Mouse (Mus musculus): ENCODE results near the gene Tnrc6b. TPM values are rescaled to one million over a fixed set of nuclear protein-coding genes. Genes with fewer than 3 reads are reported as not detected.
A peak's percentile ranks its signal among the peaks of the same experiment; 100 is the strongest.

The Tnrc6b gene
- total and polyA plus RNA-seq, 3 experiments, result 7.8 to 13.9 (median 8.0) TPM

DNA sequence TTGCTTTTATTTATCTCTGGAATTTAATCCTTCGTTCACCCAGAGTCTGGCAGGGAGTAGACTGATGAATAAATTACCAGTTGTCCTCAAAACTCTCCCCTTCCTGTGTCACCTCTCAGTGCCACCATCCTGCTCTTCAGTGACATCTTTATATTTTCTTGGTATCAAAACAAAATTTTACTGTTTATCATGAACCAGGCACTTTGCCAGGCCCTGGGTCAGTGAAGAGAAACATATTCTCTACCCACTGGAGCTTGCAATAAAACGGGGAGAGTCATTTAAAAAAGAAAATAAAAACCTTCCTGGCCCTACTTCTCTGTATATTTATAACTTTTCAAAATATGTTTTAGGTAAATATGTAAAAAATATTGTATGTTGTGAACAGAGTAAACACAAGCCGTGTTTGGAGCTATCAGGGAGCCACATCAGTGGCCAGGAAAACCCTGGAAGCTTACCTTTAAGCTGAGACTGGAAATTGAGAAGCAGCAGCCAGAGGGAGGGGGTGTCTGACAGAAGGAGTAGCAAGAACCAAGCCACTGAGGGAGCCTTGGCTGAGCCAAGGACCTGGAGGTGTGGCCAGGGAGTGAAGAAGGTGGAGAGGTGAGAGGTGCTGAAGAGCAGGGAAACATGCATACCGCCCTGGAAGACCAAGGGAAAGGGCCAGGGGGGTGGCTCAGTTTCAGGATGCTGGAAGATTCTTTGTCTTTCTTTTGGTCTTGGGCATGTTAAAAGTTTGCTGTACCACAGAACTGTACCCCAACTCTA, 21.3 kb downstream of the Tnrc6b start:
- no peak overlapping the region; the same call in 1 of the 2 replicates for H3K9ac ChIP-seq (ENCODE audit: control insufficient read depth, low read depth, low read length, poor library complexity, severe bottlenecking)
- no peaks in the 10 kb centered on the region for H3K9me3 ChIP-seq (replicated peaks; ENCODE audit: insufficient read depth, low read length)
- H3K27me3 ChIP-seq (ENCODE audit: control insufficient read depth in 1 of 2, insufficient read depth in 2 of 2, low read length in 2 of 2), result no peaks in the 10 kb centered on the region
- DNase-seq (ENCODE audit: low read depth, low spot score), result no peak
- H3K4me1 ChIP-seq (ENCODE audit: control insufficient read depth in 1 of 2, insufficient read depth in 2 of 2, low read length in 2 of 2), result peaks cover 5 to 16% of the 10 kb centered on the region in 2 experiments
- H3K36me3 ChIP-seq (ENCODE audit: control insufficient read depth in 1 of 2, insufficient read depth in 2 of 2, low read length in 2 of 2), result peaks cover 0 to 16% of the 10 kb centered on the region in 2 experiments; a peak in 2 of 4 replicates
- peak overlapping the region in 1 of 2 experiments; percentile 33; a peak in 1 of 4 replicates for H3K4me3 ChIP-seq (ENCODE audit: control insufficient read depth in 1 of 2, insufficient read depth in 1 of 2, low read depth in 2 of 2, low read length in 2 of 2)
- no peaks in the 10 kb centered on the region for H3K79me2 ChIP-seq (ENCODE audit: control insufficient read depth, insufficient read depth, low read length, poor library complexity)
- TF ChIP-seq E2F4 (IDR thresholded peaks at IDR 0.05; ENCODE audit: borderline replicate concordance, low read depth, low read length) (no peak), ZNF384 (IDR thresholded peaks at IDR 0.05; ENCODE audit: low read depth, low read length) (no peak), MAFK (IDR thresholded peaks at IDR 0.05; ENCODE audit: borderline replicate concordance, low read depth, low read length) (no peak), SIN3A (IDR thresholded peaks at IDR 0.05; ENCODE audit: low read length) (no peak), POLR2AphosphoS2 (IDR thresholded peaks at IDR 0.05; ENCODE audit: low read length) (no peak), ZKSCAN1 (IDR thresholded peaks at IDR 0.05; ENCODE audit: low read depth, low read length) (no peak), ETS1 (IDR thresholded peaks at IDR 0.05; ENCODE audit: low read depth, low read length) (no peak), NELFE (IDR thresholded peaks at IDR 0.05; ENCODE audit: low read depth, low read length) (no peak), CHD1 (IDR thresholded peaks at IDR 0.05; ENCODE audit: low read depth, low read length) (no peak), ZMIZ1 (IDR thresholded peaks at IDR 0.05; ENCODE audit: low read depth, low read length) (no peak), MEF2A (IDR thresholded peaks at IDR 0.05; ENCODE audit: extremely low read depth, insufficient replicate concordance, low read depth, low read length, poor library complexity, severe bottlenecking) (no peak), UBTF (IDR thresholded peaks at IDR 0.05; ENCODE audit: borderline replicate concordance, insufficient read depth, low read depth, low read length) (no peak), USF1 (IDR thresholded peaks at IDR 0.05; ENCODE audit: low read depth, low read length) (no peak), SMC3 (IDR thresholded peaks at IDR 0.05; ENCODE audit: low read depth, low read length) (no peak), MYB (IDR thresholded peaks at IDR 0.05; ENCODE audit: low read depth, low read length) (no peak), TAL1 (IDR thresholded peaks at IDR 0.05; ENCODE audit: low read length) (no peak), RCOR1 (IDR thresholded peaks at IDR 0.05; ENCODE audit: low read depth, low read length) (no peak), GABPA (IDR thresholded peaks at IDR 0.05; ENCODE audit: low read depth, low read length) (no peak), USF2 (IDR thresholded peaks at IDR 0.05; ENCODE audit: borderline replicate concordance in 1 of 2, insufficient read depth in 1 of 2, low read depth in 1 of 2, low read length in 2 of 2) (no peak), ZC3H11A (IDR thresholded peaks at IDR 0.05; ENCODE audit: low read depth, low read length) (no peak)
- H3K27ac ChIP-seq (ENCODE audit: control insufficient read depth, low read depth, low read length), result no peak overlapping the region

All from MEL (cell line).